Mouse (Mus musculus) liver, adult 2 months (tissue): ENCODE measurements at regions not wholly inside any gene's neighbourhood (a gene's known extent, or its start where the extent isn't known, plus 50 kb on each side); places are given as distances from the start of the nearest gene placed in this dataset.

ENCODE experiments used
- DNase-seq: peaks from one replicate; pipeline ENCODE4 v3.0.0-alpha.2; 2011; ENCODE audit warnings: low read depth, low spot score; ENCODE audit errors: extremely low read depth
- H3K27ac ChIP-seq: fragments of 200-500 bp; replicated peaks from 2 replicates; pipeline ENCODE4 v1.5.1; 2012; ENCODE audit warnings: low read depth, mild to moderate bottlenecking, control low read depth, inconsistent platforms, low read length; ENCODE audit not compliant: insufficient read depth
- H3K27me3 ChIP-seq: fragments of 200-500 bp; 2 replicates; pipeline ENCODE4 v1.6.1; 2012; ENCODE audit warnings: mild to moderate bottlenecking, moderate library complexity, low read length, inconsistent platforms; ENCODE audit not compliant: control insufficient read depth, insufficient read depth
- H3K36me3 ChIP-seq: fragments of 200-500 bp; 2 replicates; pipeline ENCODE4 v1.6.1; 2012; ENCODE audit warnings: low read length, inconsistent platforms; ENCODE audit not compliant: control insufficient read depth, insufficient read depth
- H3K4me1 ChIP-seq: fragments of 200-500 bp; 2 replicates; pipeline ENCODE4 v1.6.1; 2011; ENCODE audit warnings: low read length; ENCODE audit not compliant: control insufficient read depth, insufficient read depth
- H3K4me3 ChIP-seq: fragments of 200-500 bp; 2 replicates; pipeline ENCODE4 v1.5.1; 2011; ENCODE audit warnings: low read depth, mild to moderate bottlenecking, control low read depth, low read length, moderate library complexity; ENCODE audit not compliant: insufficient read depth
- H3K79me2 ChIP-seq: fragments of 200-500 bp; 2 replicates; pipeline ENCODE4 v1.6.1; 2012; ENCODE audit warnings: inconsistent platforms, mild to moderate bottlenecking, low read length, moderate library complexity; ENCODE audit not compliant: control insufficient read depth, insufficient read depth
- H3K9ac ChIP-seq: fragments of 200-500 bp; 2 replicates; pipeline ENCODE4 v1.6.1; 2012; ENCODE audit warnings: low read depth, mild to moderate bottlenecking, control low read depth, inconsistent platforms, low read length
- CTCF ChIP-seq: fragments of 200-500 bp; IDR thresholded peaks from 2 replicates; pipeline ENCODE4 v1.5.1; 2011; ENCODE audit warnings: low read depth, low read length, control low read depth
- POLR2A ChIP-seq: fragments of 200-500 bp; IDR thresholded peaks from 2 replicates; pipeline ENCODE4 v1.6.1; 2011; ENCODE audit warnings: low read length, control low read depth; ENCODE audit not compliant: insufficient read depth; ENCODE audit errors: extremely low read depth
- WGBS: fragments of 180-500 bp; shearing (Covaris S2); methylation state at CpG from one replicate; pipeline ENCODE4 v1.1.7; 2018; 5-methylcytosine and 5-hydroxymethylcytosine counted together

DNA sequence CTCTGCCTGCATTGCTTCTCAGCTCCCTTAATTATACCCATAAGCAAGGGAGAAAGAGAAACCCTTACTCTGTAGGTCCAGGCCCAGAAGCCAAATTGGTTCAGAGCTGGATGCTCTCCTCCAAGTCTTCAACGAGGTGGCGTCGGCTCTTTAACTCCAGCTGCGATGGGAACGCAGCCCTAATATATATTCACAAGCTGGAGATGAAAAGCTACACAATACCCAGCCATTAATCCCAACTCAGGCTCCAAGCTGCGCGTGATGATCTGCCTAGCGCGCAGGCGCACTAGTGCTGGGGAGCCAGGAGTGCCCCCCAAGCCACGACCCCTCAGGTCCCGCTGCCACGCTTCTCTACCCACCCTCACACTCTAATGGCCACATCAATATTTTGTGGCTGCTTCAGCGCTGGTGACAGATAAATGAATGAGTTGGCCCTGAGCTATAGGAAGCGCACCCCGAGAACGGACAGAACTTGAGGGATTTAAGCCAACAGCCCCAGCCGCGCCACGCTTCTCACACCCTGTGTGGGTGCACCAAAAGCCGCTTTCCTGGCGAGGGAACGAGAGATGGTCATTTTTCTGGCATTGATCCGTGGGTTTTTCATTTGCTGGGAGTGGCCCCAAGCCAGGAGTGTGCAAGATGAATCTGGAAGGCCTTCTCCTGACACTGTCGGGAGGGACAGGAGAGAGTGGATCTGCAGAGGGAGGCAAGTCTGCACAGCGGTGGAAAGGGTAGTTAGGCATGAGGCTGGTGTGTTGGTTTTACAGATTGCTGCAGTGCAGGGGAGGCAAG, 210.9 kb upstream of the Sdk2 start:
- no peak for DNase-seq
- Histone ChIP-seq H3K4me3 (no peak overlapping the region), H3K79me2 (no peaks in the 10 kb centered on the region), H3K9ac (no peak overlapping the region), H3K36me3 (no peaks in the 10 kb centered on the region), H3K4me1 (no peaks in the 10 kb centered on the region), H3K27me3 (no peaks in the 10 kb centered on the region), H3K27ac (no peak overlapping the region)
- TF ChIP-seq POLR2A, result no peak
- WGBS, result 88% methylated on average over 26 of the region's 26 CpGs

DNA sequence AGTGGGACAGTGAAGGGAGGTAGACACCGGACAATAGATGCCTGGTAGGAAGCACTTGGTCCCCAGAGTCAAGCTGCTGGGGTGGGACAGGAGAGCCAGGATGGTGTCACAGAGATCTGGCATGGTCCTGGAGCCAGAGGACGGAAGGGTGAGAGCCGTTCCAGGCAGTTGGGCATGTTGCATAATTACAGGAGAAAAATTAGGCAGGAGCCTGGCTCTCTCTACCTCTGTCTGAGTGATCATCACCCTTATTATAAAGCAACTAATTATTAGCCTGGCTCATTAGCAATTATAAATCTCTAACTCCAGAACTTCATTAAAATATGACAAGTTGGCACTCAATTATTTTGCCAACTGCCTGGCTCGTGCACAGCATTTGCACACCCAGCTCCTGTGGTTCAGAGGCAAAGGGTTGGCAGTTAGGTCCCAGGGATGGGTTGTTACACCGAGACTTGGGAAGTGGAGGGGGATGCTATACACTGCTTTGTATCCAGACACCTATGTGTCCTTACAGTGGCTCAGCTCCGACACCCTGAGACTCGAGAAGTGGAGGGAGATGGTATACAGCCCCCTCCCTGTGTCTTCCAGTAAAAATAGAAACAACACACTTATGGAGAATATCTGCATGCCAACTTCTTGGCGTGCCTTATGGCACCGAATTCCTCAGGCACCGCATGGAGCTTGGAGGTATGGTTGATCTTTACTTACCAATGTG, 203.7 kb upstream of the Sdk2 start:
- Histone ChIP-seq H3K4me3 (no peak overlapping the region), H3K4me1 (no peaks in the 10 kb centered on the region), H3K9ac (no peak overlapping the region), H3K36me3 (no peaks in the 10 kb centered on the region), H3K27ac (no peak overlapping the region), H3K27me3 (no peaks in the 10 kb centered on the region), H3K79me2 (no peaks in the 10 kb centered on the region)
- WGBS, result 86% methylated on average over 10 of the region's 10 CpGs
- DNase-seq, result no peak
- TF ChIP-seq POLR2A (no peak), CTCF (no peak)

DNA sequence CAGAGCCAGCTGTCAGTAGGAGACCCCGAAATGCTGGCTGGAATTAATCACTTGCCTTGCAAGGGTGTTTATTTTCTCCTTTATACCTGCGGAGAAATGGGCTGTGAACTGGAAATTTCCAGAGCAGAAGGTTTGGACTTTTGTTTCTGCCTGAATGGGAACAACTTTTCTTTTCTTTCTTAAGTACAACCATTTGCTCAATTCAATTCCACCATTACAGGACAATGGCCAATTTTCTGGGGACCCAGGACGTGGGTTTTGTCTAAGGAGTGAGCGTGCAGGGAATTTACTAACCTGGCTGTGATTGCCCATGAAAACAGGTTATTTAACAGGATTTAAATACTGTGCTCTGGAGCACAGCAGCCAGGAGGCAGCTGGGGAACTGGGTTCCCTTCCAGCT, 195.1 kb upstream of the Sdk2 start:
- Histone ChIP-seq H3K27ac (no peak overlapping the region), H3K4me3 (no peak overlapping the region), H3K27me3 (no peaks in the 10 kb centered on the region), H3K4me1 (no peaks in the 10 kb centered on the region), H3K36me3 (no peaks in the 10 kb centered on the region), H3K9ac (no peak overlapping the region), H3K79me2 (no peaks in the 10 kb centered on the region)
- TF ChIP-seq POLR2A, result no peak
- TF ChIP-seq CTCF, result no peak
- DNase-seq, result no peak
- 63% methylated on average over 4 of the region's 4 CpGs for WGBS

DNA sequence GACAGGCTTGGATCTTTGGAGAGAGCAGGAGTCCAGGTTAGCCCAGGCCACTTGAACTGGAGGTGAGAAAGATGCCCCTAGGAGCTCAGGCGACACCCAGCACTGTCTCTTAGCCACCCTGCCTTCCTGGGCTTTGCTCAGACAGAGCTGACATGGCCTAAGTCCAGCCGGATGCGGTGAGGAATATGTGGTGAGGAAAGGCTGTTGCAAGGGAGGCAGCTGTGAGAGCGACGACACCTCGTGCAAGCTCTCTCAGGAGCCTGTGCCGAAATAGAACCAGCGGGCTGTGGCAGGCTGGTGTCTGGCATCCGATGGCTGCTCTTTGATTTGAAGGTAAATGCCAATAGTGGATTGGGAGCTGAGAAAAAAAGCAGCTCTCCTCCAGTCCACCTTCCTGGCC, 191.4 kb upstream of the Sdk2 start:
- Histone ChIP-seq H3K4me1 (no peaks in the 10 kb centered on the region), H3K79me2 (no peaks in the 10 kb centered on the region), H3K27me3 (no peaks in the 10 kb centered on the region), H3K27ac (no peak overlapping the region), H3K36me3 (no peaks in the 10 kb centered on the region), H3K9ac (no peak overlapping the region), H3K4me3 (no peak overlapping the region)
- DNase-seq, result no peak
- WGBS, result 84% methylated on average over 9 of the region's 9 CpGs
- TF ChIP-seq CTCF (no peak), POLR2A (no peak)

DNA sequence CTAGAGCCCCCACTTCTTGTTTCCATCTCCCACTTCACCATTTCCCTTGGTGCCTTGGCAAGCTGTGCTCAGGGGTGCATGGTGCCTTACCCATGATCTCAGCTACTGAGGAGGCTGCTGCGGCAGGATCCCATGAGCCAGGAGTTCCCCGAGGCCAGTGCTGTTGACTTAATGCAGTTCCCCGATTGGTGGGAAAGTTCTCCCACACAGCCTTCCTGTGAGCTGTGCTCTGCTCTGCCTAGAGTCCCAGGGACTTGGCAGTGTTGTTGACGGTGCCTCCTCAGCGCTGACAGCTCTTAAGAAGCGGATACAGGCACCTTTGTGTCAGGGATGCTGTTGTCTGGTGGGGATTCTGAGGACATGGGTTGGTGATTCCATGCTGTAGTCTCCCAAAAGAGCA, 190.9 kb upstream of the Sdk2 start:
- no peak overlapping the region for H3K27ac ChIP-seq
- no peak for DNase-seq

DNA sequence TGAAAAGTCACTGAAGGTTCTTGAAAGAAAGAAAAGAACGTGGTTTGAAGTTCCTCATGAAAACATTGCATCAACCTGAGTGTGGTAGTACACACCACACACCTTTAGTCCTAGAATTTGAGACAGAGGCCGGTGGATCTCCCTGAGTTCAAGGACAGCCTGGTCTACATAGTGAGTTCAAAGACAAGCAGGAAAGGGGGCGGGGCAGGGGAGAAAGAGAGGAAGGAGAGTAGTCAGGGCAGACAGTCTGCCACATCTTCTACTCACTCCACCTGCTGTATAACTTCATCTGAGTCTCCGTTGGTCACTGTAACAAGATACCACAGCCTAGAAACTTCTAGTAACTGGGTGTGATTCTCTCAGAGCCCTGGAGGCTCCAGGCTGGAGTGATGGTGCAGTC, 190.2 kb upstream of the Sdk2 start:
- DNase-seq, result no peak
- WGBS, result 58% methylated on average over 4 of the region's 4 CpGs
- TF ChIP-seq POLR2A, result no peak
- TF ChIP-seq CTCF, result no peak

More for the DNA sequence above, 190.9 kb upstream of the Sdk2 start:
- no peak overlapping the region for H3K4me3 ChIP-seq
- TF ChIP-seq POLR2A (no peak), CTCF (no peak)
- 29% methylated on average over 6 of the region's 6 CpGs for WGBS
- no peaks in the 10 kb centered on the region for H3K27me3 ChIP-seq
- H3K79me2 ChIP-seq, result no peaks in the 10 kb centered on the region
- no peak overlapping the region for H3K9ac ChIP-seq
- H3K4me1 ChIP-seq, result no peaks in the 10 kb centered on the region
- no peaks in the 10 kb centered on the region for H3K36me3 ChIP-seq

More for the DNA sequence above, 190.2 kb upstream of the Sdk2 start:
- no peaks in the 10 kb centered on the region for H3K4me1 ChIP-seq
- no peak overlapping the region for H3K4me3 ChIP-seq
- H3K9ac ChIP-seq, result no peak overlapping the region
- H3K36me3 ChIP-seq, result no peaks in the 10 kb centered on the region
- no peak overlapping the region for H3K27ac ChIP-seq
- H3K27me3 ChIP-seq, result no peaks in the 10 kb centered on the region
- H3K79me2 ChIP-seq, result no peaks in the 10 kb centered on the region
